Mouse (Mus musculus): ENCODE measurements at regions not wholly inside any gene's neighbourhood (a gene's known extent, or its start where the extent isn't known, plus 50 kb on each side); places are given as distances from the start of the nearest gene placed in this dataset.

- Histone ChIP-seq H3K9ac (ENCODE audit: low read length) (no peak overlapping the region), H3K36me3 (ENCODE audit: control insufficient read depth, insufficient read depth, low read length) (no peaks in the 10 kb centered on the region), H3K27ac (ENCODE audit: low read depth) (no peak overlapping the region), H3K4me2 (ENCODE audit: low read length) (no peak overlapping the region), H3K9me3 (ENCODE audit: control insufficient read depth, low read length) (no peaks in the 10 kb centered on the region), H3K27me3 (replicated peaks; ENCODE audit: control insufficient read depth, insufficient read depth, low read length) (no peaks in the 10 kb centered on the region), H3K4me1 (replicated peaks; ENCODE audit: control insufficient read depth, insufficient read depth, low read length) (peaks cover 17% of the 10 kb centered on the region), H3K4me3 (ENCODE audit: low read depth, low read length) (no peak overlapping the region)
- ATAC-seq (replicated peaks; ENCODE audit: low FRiP score, low TSS enrichment, low read depth) = no peak
- 38% methylated on average over 3 of the region's 3 CpGs for WGBS
- DNase-seq (ENCODE audit: low spot score) = no peak
These were observed 240.0 kb downstream of the Cd83 start for GRCm38 (mm10) chr13:44024612-44025011.

GRCm38 (mm10) chr13:44026321-44027255 is 242.0 kb downstream of the Cd83 start:
- Histone ChIP-seq H3K4me2 (ENCODE audit: low read length) (peak overlapping the region; percentile 21), H3K27me3 (replicated peaks; ENCODE audit: control insufficient read depth, insufficient read depth, low read length) (no peaks in the 10 kb centered on the region), H3K4me1 (replicated peaks; ENCODE audit: control insufficient read depth, insufficient read depth, low read length) (peaks cover 17% of the 10 kb centered on the region), H3K36me3 (ENCODE audit: control insufficient read depth, insufficient read depth, low read length) (no peaks in the 10 kb centered on the region), H3K4me3 (ENCODE audit: low read depth, low read length) (no peak overlapping the region), H3K9me3 (ENCODE audit: control insufficient read depth, low read length) (no peaks in the 10 kb centered on the region), H3K27ac (ENCODE audit: low read depth) (no peak overlapping the region; the same call in 1 of the 2 replicates), H3K9ac (ENCODE audit: low read length) (no peak overlapping the region)
- DNase-seq (ENCODE audit: low spot score) (no peak), ATAC-seq (replicated peaks; ENCODE audit: low FRiP score, low TSS enrichment, low read depth) (no peak)
- WGBS = 47% methylated on average over 26 of the region's 26 CpGs

GRCm38 (mm10) chr13:44028081-44028480 is 243.5 kb downstream of the Cd83 start:
- peaks cover 17% of the 10 kb centered on the region for H3K4me1 ChIP-seq (replicated peaks; ENCODE audit: control insufficient read depth, insufficient read depth, low read length)
- H3K9me3 ChIP-seq (ENCODE audit: control insufficient read depth, low read length) = no peaks in the 10 kb centered on the region
- no peak overlapping the region for H3K4me3 ChIP-seq (ENCODE audit: low read depth, low read length)
- no peaks in the 10 kb centered on the region for H3K36me3 ChIP-seq (ENCODE audit: control insufficient read depth, insufficient read depth, low read length)
- no peaks in the 10 kb centered on the region for H3K27me3 ChIP-seq (replicated peaks; ENCODE audit: control insufficient read depth, insufficient read depth, low read length)
- DNase-seq (ENCODE audit: low spot score) (no peak), ATAC-seq (replicated peaks; ENCODE audit: low FRiP score, low TSS enrichment, low read depth) (no peak)
- WGBS = 90% methylated on average over 6 of the region's 6 CpGs
- H3K9ac ChIP-seq (ENCODE audit: low read length) = no peak overlapping the region
- H3K4me2 ChIP-seq (ENCODE audit: low read length) = no peak overlapping the region
- H3K27ac ChIP-seq (ENCODE audit: low read depth) = no peak overlapping the region

DNA sequence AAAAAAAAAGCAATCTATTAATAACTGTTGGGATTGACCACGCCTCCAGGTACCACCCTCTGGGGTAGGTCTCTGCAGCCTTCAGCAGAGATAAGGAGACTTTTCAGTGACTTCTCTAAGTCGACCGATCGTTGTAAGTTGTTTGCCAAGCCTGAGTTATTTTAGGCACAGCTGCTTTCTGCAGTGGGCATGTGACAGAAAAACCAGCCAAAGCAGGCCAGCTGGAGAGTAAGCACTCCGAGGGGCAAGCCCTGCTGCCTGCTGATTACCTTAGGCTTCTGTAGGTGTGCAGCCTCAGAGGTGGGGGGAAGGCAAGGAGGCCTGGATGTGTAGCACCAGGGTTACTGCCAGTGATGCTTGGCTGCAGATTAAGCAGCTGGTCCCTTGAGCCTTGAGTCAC is 246.0 kb downstream of the Cd83 start:
- no peak overlapping the region for H3K27ac ChIP-seq (ENCODE audit: low read depth)
- H3K4me3 ChIP-seq (ENCODE audit: low read depth, low read length) = no peak overlapping the region
- no peak overlapping the region for H3K4me2 ChIP-seq (ENCODE audit: low read length)
- no peak for ATAC-seq (replicated peaks; ENCODE audit: low FRiP score, low TSS enrichment, low read depth)
- H3K4me1 ChIP-seq (replicated peaks; ENCODE audit: control insufficient read depth, insufficient read depth, low read length) = peaks cover 8% of the 10 kb centered on the region; the same call in 1 of the 2 replicates
- no peaks in the 10 kb centered on the region for H3K36me3 ChIP-seq (ENCODE audit: control insufficient read depth, insufficient read depth, low read length)
- H3K9ac ChIP-seq (ENCODE audit: low read length) = no peak overlapping the region
- H3K27me3 ChIP-seq (replicated peaks; ENCODE audit: control insufficient read depth, insufficient read depth, low read length) = no peaks in the 10 kb centered on the region
- no peak for DNase-seq (ENCODE audit: low spot score)
- 70% methylated on average over 5 of the region's 5 CpGs for WGBS
- no peaks in the 10 kb centered on the region for H3K9me3 ChIP-seq (ENCODE audit: control insufficient read depth, low read length)

- no peak overlapping the region for H3K27ac ChIP-seq (ENCODE audit: low read depth)
These were observed 253.3 kb downstream of the Cd83 start for GRCm38 (mm10) chr13:44037774-44038294.

DNA sequence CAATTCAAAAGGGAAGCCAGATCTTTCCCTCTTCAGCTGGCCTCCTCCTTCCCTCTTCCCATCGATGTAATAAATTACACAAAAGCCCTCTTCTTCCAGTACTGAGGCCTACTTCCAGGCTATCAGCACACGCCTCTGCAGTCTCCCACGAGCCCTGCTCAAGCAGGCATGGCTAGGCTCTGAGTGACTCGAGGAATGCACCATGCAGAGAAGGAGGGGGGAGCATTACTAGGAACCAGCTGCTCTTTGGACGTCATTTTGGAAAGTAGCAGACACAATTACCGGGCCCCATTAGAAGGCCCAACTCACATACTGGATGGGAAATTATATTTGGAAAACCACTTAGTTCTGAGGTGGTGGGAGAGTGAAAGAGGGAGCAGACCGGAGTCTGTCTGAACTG is 253.7 kb downstream of the Cd83 start:
- Histone ChIP-seq H3K4me1 (replicated peaks; ENCODE audit: control insufficient read depth, insufficient read depth, low read length) (peaks cover 3% of the 10 kb centered on the region; the same call in 1 of the 2 replicates), H3K27me3 (replicated peaks; ENCODE audit: control insufficient read depth, insufficient read depth, low read length) (no peaks in the 10 kb centered on the region), H3K4me2 (ENCODE audit: low read length) (no peak overlapping the region), H3K9me3 (ENCODE audit: control insufficient read depth, low read length) (no peaks in the 10 kb centered on the region), H3K36me3 (ENCODE audit: control insufficient read depth, insufficient read depth, low read length) (no peaks in the 10 kb centered on the region), H3K9ac (ENCODE audit: low read length) (no peak overlapping the region), H3K4me3 (ENCODE audit: low read depth, low read length) (no peak overlapping the region), H3K27ac (ENCODE audit: low read depth) (no peak overlapping the region)
- 23% methylated on average over 7 of the region's 7 CpGs for WGBS
- ATAC-seq (replicated peaks; ENCODE audit: low FRiP score, low TSS enrichment, low read depth) = 0 out of 2 replicates have a peak, but pooled peaks have one; percentile 47
- no peak for DNase-seq (ENCODE audit: low spot score)

More at GRCm38 (mm10) chr13:44037774-44038294, 253.3 kb downstream of the Cd83 start:
- H3K36me3 ChIP-seq (ENCODE audit: control insufficient read depth, insufficient read depth, low read length) = no peaks in the 10 kb centered on the region
- H3K27me3 ChIP-seq (replicated peaks; ENCODE audit: control insufficient read depth, insufficient read depth, low read length) = no peaks in the 10 kb centered on the region
- ATAC-seq (replicated peaks; ENCODE audit: low FRiP score, low TSS enrichment, low read depth) (no peak), DNase-seq (ENCODE audit: low spot score) (no peak)
- no peaks in the 10 kb centered on the region for H3K4me1 ChIP-seq (replicated peaks; ENCODE audit: control insufficient read depth, insufficient read depth, low read length)
- no peak overlapping the region for H3K4me3 ChIP-seq (ENCODE audit: low read depth, low read length)
- no peaks in the 10 kb centered on the region for H3K9me3 ChIP-seq (ENCODE audit: control insufficient read depth, low read length)
- WGBS = 77% methylated on average over 8 of the region's 8 CpGs
- H3K4me2 ChIP-seq (ENCODE audit: low read length) = no peak overlapping the region
- H3K9ac ChIP-seq (ENCODE audit: low read length) = no peak overlapping the region

- no peak for ATAC-seq (replicated peaks; ENCODE audit: low FRiP score, low TSS enrichment, low read depth)
- no peak overlapping the region for H3K4me2 ChIP-seq (ENCODE audit: low read length)
- no peaks in the 10 kb centered on the region for H3K27me3 ChIP-seq (replicated peaks; ENCODE audit: control insufficient read depth, insufficient read depth, low read length)
- no peak overlapping the region for H3K9ac ChIP-seq (ENCODE audit: low read length)
- DNase-seq (ENCODE audit: low spot score) = no peak
- H3K9me3 ChIP-seq (ENCODE audit: control insufficient read depth, low read length) = no peaks in the 10 kb centered on the region
- WGBS = 51% methylated on average over 7 of the region's 7 CpGs
- no peak overlapping the region for H3K27ac ChIP-seq (ENCODE audit: low read depth)
- no peaks in the 10 kb centered on the region for H3K36me3 ChIP-seq (ENCODE audit: control insufficient read depth, insufficient read depth, low read length)
- H3K4me1 ChIP-seq (replicated peaks; ENCODE audit: control insufficient read depth, insufficient read depth, low read length) = peaks cover 9% of the 10 kb centered on the region; the same call in 1 of the 2 replicates
- H3K4me3 ChIP-seq (ENCODE audit: low read depth, low read length) = no peak overlapping the region
These were observed 256.1 kb downstream of the Cd83 start for GRCm38 (mm10) chr13:44040640-44041039.

DNA sequence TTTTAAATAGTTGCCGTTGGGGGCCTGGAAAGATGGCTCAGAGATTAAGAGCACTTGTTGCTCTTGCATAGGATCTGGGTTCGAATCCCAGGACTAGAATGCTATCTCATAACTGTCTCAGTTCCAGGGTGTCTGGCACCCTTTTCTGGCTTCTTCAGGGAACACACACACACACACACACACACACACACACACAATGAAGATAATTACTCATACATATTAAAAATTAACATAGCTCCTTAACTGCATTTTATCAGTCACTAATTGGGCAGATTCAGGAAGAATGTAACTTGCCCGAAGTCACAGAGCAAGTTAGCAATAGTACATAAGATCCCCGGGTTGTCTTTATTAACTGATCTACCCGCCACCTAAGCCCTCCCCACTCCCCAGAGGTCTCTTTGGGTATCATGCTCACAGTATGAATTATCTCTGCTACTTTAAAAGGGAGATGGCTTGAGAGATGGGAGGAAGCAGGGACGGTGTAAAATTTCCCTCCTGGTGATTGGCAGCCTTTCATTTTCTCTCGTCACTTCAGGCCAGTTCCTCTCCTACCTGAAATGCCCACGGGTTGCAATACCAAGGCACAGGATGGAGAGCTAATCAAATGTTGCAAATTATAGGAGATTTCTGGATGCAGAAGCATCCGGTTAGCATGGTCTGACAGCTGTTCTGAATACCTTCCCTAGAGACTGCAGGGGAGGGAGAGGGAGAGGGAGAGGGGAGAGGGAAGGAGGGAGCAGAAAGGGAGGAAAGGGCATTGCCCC is 258.3 kb downstream of the Cd83 start:
- no peak for ATAC-seq (replicated peaks; ENCODE audit: low FRiP score, low TSS enrichment, low read depth)
- no peak overlapping the region for H3K4me3 ChIP-seq (ENCODE audit: low read depth, low read length)
- WGBS = 48% methylated on average over 9 of the region's 9 CpGs
- DNase-seq (ENCODE audit: low spot score) = no peak
- peaks cover 9% of the 10 kb centered on the region; the same call in 1 of the 2 replicates for H3K4me1 ChIP-seq (replicated peaks; ENCODE audit: control insufficient read depth, insufficient read depth, low read length)
- no peak overlapping the region for H3K9ac ChIP-seq (ENCODE audit: low read length)
- no peaks in the 10 kb centered on the region for H3K27me3 ChIP-seq (replicated peaks; ENCODE audit: control insufficient read depth, insufficient read depth, low read length)
- H3K36me3 ChIP-seq (ENCODE audit: control insufficient read depth, insufficient read depth, low read length) = no peaks in the 10 kb centered on the region
- H3K4me2 ChIP-seq (ENCODE audit: low read length) = no peak overlapping the region
- H3K9me3 ChIP-seq (ENCODE audit: control insufficient read depth, low read length) = no peaks in the 10 kb centered on the region
- H3K27ac ChIP-seq (ENCODE audit: low read depth) = no peak overlapping the region

Measured in intestine, embryonic 14.5 days (tissue).